Mouse (Mus musculus): ENCODE data around the gene Mtor.

GRCm38 (mm10) chr4:148581422-148581821, 133.0 kb downstream of the Mtor start:
- TF ChIP-seq CTCF (IDR thresholded peaks at IDR 0.05; ENCODE audit: low read depth) (no peak), EP300 (IDR thresholded peaks at IDR 0.05; ENCODE audit: low read depth) (no peak)
